Mouse (Mus musculus): ENCODE measurements around the gene Satb2.

GRCm38 (mm10) chr1:56976044-56976824 is 2.2 kb downstream of the Satb2 start:
- no peak for TF ChIP-seq ZC3H11A (IDR thresholded peaks at IDR 0.05; ENCODE audit: low read depth, low read length)
- no peak for TF ChIP-seq CTCF (conservative IDR thresholded peaks at IDR 0.05 in 1 of 2, IDR thresholded peaks at IDR 0.05 in 1 of 2; ENCODE audit: low read depth in 2 of 2, low read length in 2 of 2)
- no peak for TF ChIP-seq RCOR1 (conservative IDR thresholded peaks at IDR 0.05; ENCODE audit: low read depth, low read length)
- no peak for TF ChIP-seq USF2 (conservative IDR thresholded peaks at IDR 0.05; ENCODE audit: low read depth, low read length)
- no peak for TF ChIP-seq UBTF (IDR thresholded peaks at IDR 0.05; ENCODE audit: low read depth, low read length)
- TF ChIP-seq CHD2 (IDR thresholded peaks at IDR 0.05; ENCODE audit: low read length) = no peak
- TF ChIP-seq POLR2AphosphoS2 (IDR thresholded peaks at IDR 0.05; ENCODE audit: low read depth, low read length) = no peak
- TF ChIP-seq HCFC1 (IDR thresholded peaks at IDR 0.05; ENCODE audit: low read depth, low read length) = no peak
- no peak for TF ChIP-seq BHLHE40 (IDR thresholded peaks at IDR 0.05; ENCODE audit: low read depth, low read length)
- no peak for TF ChIP-seq SMC3 (IDR thresholded peaks at IDR 0.05; ENCODE audit: low read depth, low read length)
- no peak for TF ChIP-seq TCF12 (IDR thresholded peaks at IDR 0.05; ENCODE audit: low read depth, low read length)
- TF ChIP-seq POLR2A (IDR thresholded peaks at IDR 0.05; ENCODE audit: low read depth, low read length) = no peak

Data from CH12.LX (cell line).